31 mouse cellular contexts compared by ENCODE assay signal in genomic region chr1:158940966-158941365, GRCm38 (mm10). TPM values are rescaled to one million over a fixed set of nuclear protein-coding genes. Genes with fewer than 3 reads are reported as not detected.
"Had no signal": no experiment of that assay in that cellular context is flagged by ENCODE, and none has a peak within 500 bp of the region (broad histone marks: within the 10 kb centered on the region; RNA-seq: fewer than 3 reads in every experiment).

No protein-coding gene starts in this region.

- ATAC-seq: forebrain, embryonic 13.5 days; forebrain, embryonic 14.5 days; forebrain, embryonic 15.5 days; forebrain, embryonic 16.5 days; forebrain, postnatal 0 days had no signal

- H3K27ac ChIP-seq: embryonic facial prominence, embryonic 10.5 days; embryonic facial prominence, embryonic 12.5 days; embryonic facial prominence, embryonic 13.5 days; embryonic facial prominence, embryonic 15.5 days; forebrain, embryonic 10.5 days; forebrain, embryonic 12.5 days; forebrain, embryonic 13.5 days; forebrain, embryonic 15.5 days; gastrocnemius, adult 2 months; heart, adult 2 months had no signal

- H3K4me2 ChIP-seq: embryonic facial prominence, embryonic 12.5 days; embryonic facial prominence, embryonic 13.5 days; embryonic facial prominence, embryonic 15.5 days; forebrain, embryonic 12.5 days; forebrain, embryonic 13.5 days; forebrain, embryonic 15.5 days; heart, embryonic 11.5 days had no signal

- H3K4me1 ChIP-seq: embryonic facial prominence, embryonic 12.5 days; forebrain, embryonic 10.5 days; forebrain, embryonic 12.5 days; forebrain, embryonic 13.5 days; forebrain, embryonic 15.5 days had no signal

- H3K27me3 ChIP-seq: embryonic facial prominence, embryonic 12.5 days; embryonic facial prominence, embryonic 13.5 days; embryonic facial prominence, embryonic 15.5 days; forebrain, embryonic 12.5 days; forebrain, embryonic 13.5 days; forebrain, embryonic 15.5 days had no signal

- DNase-seq: cerebellum, adult 18-20 months; cerebellum, adult 2 months; cerebellum, adult 8-10 months; cerebellum, adult 9-10 months; cerebellum, adult 9-11 months; cerebellum, postnatal 10 days; cerebellum, postnatal 14 days; cerebellum, postnatal 25 days; cerebellum, postnatal 36 days; forebrain, postnatal 0 days; gastrocnemius, adult 2 months; gastrocnemius, postnatal 10 days; gastrocnemius, postnatal 14 days; gastrocnemius, postnatal 25 days; gastrocnemius, postnatal 36 days; heart, adult 18-20 months; heart, adult 2 months had no signal

- H3K9ac ChIP-seq: embryonic facial prominence, embryonic 12.5 days; embryonic facial prominence, embryonic 13.5 days; embryonic facial prominence, embryonic 15.5 days; forebrain, embryonic 12.5 days; forebrain, embryonic 13.5 days; forebrain, embryonic 15.5 days; forebrain, postnatal 0 days had no signal

- H3K4me3 ChIP-seq: embryonic facial prominence, embryonic 10.5 days; embryonic facial prominence, embryonic 12.5 days; embryonic facial prominence, embryonic 13.5 days; embryonic facial prominence, embryonic 15.5 days; erythroblast, embryonic 14.5 days; forebrain, embryonic 10.5 days; forebrain, embryonic 12.5 days; forebrain, embryonic 13.5 days; forebrain, embryonic 15.5 days; gastrocnemius, adult 2 months; heart, adult 2 months had no signal

- H3K9me3 ChIP-seq: embryonic facial prominence, embryonic 10.5 days; embryonic facial prominence, embryonic 12.5 days; embryonic facial prominence, embryonic 13.5 days; embryonic facial prominence, embryonic 15.5 days; forebrain, embryonic 10.5 days; forebrain, embryonic 12.5 days; forebrain, embryonic 13.5 days; forebrain, embryonic 15.5 days had no signal

- H3K36me3 ChIP-seq: embryonic facial prominence, embryonic 10.5 days; embryonic facial prominence, embryonic 12.5 days; embryonic facial prominence, embryonic 13.5 days; embryonic facial prominence, embryonic 15.5 days; forebrain, embryonic 10.5 days; forebrain, embryonic 12.5 days; forebrain, embryonic 15.5 days had no signal

RNA-seq across cellular contexts. Expression of gene Pappa2, which starts 39.3 kb away (rescaled TPM):
- total RNA-seq: common myeloid progenitor, adult 5-6 weeks; gastrocnemius, adult 2 months; granulocyte monocyte progenitor cell, adult 5-6 weeks had no signal
- polyA plus RNA-seq: erythroblast, embryonic 14.5 days had no signal
